Mouse (Mus musculus) ES-E14 (cell line): ENCODE results near the gene Rhoc.

Experiments used
- CHD2 ChIP-seq: IDR thresholded peaks from 2 replicates; pipeline ENCODE4 v1.6.1; 2014; ENCODE audit warnings: mild to moderate bottlenecking, low read depth, low read length, inconsistent platforms
- HCFC1 ChIP-seq: IDR thresholded peaks from 2 replicates; pipeline ENCODE4 v1.6.1; 2012; ENCODE audit warnings: low read length, inconsistent platforms, borderline replicate concordance; ENCODE audit not compliant: insufficient read depth
- ZC3H11A ChIP-seq: IDR thresholded peaks from 2 replicates; pipeline ENCODE4 v1.6.1; 2012; ENCODE audit warnings: low read depth, mild to moderate bottlenecking, inconsistent platforms, low read length, borderline replicate concordance
- ZNF384 ChIP-seq: IDR thresholded peaks from 2 replicates; pipeline ENCODE4 v1.6.1; 2012; ENCODE audit warnings: low read depth, low read length, inconsistent platforms

- TF ChIP-seq HCFC1 (no peak), ZC3H11A (no peak), ZNF384 (no peak), CHD2 (no peak)
These were observed 2.9 kb upstream of the Rhoc start for GRCm38 (mm10) chr3:104785284-104785683.
